Mouse (Mus musculus) v-Abl transformed pro-B cells (cell line): ENCODE data around the gene Gm17455.

Experiments used
- in situ Hi-C, 2 experiments: fragments of 400-800 bp; cut with MboI; formaldehyde crosslinking; loops; one replicate each; pipeline ENCODE4 v1.15.1; 2025; ENCODE audit not compliant: unreplicated experiment in 2 of 2

Gm17455 gene

GRCm38 (mm10) chr10:60400507-60401295, 1.2 kb downstream of the Gm17455 start:
- in situ Hi-C loops = loop anchor here in 1 of 2 experiments (10.0 kb wide), 1 partner anchor 654 kb away; no protein-coding TSS in a partner anchor

GRCm38 (mm10) chr10:60405460-60406177, 6.1 kb downstream of the Gm17455 start:
- in situ Hi-C loops = loop anchor here (5.0 to 10.0 kb wide), 3 partner anchors 352 to 649 kb away; no protein-coding TSS in a partner anchor

- in situ Hi-C loops = loop anchor here (5.0 to 10.0 kb wide), 3 partner anchors 349 to 647 kb away; no protein-coding TSS in a partner anchor
Observed at GRCm38 (mm10) chr10:60407831-60408230, 8.3 kb downstream of the Gm17455 start.

- in situ Hi-C loops = loop anchor here (5.0 kb wide), 3 partner anchors 111 to 346 kb away; partner anchors contain the start of gene Cdh23 (in 2 of the 2)
Observed at GRCm38 (mm10) chr10:60411794-60412193, 12.3 kb downstream of the Gm17455 start.

GRCm38 (mm10) chr10:60413756-60414155, 14.2 kb downstream of the Gm17455 start:
- in situ Hi-C loops = loop anchor here (5.0 kb wide), 3 partner anchors 109 to 344 kb away; partner anchors contain the start of gene Cdh23 (in 2 of the 2)

GRCm38 (mm10) chr10:60417041-60417440, 17.5 kb downstream of the Gm17455 start:
- in situ Hi-C loops = no loop called here

- in situ Hi-C loops = no loop called here
Observed at GRCm38 (mm10) chr10:60418137-60418536, 18.6 kb downstream of the Gm17455 start.

- in situ Hi-C loops = no loop called here
Observed at GRCm38 (mm10) chr10:60419624-60420023, 20.1 kb downstream of the Gm17455 start.

- in situ Hi-C loops = no loop called here
Observed at GRCm38 (mm10) chr10:60422756-60423155, 23.2 kb downstream of the Gm17455 start.

GRCm38 (mm10) chr10:60430001-60430400, 30.5 kb downstream of the Gm17455 start:
- in situ Hi-C loops = no loop called here

GRCm38 (mm10) chr10:60430591-60430990, 31.1 kb downstream of the Gm17455 start:
- in situ Hi-C loops = no loop called here

- in situ Hi-C loops = no loop called here
Observed at GRCm38 (mm10) chr10:60432679-60433078, 33.2 kb downstream of the Gm17455 start.

- in situ Hi-C loops = no loop called here
Observed at GRCm38 (mm10) chr10:60442321-60442720, 42.8 kb downstream of the Gm17455 start.

- in situ Hi-C loops = no loop called here
Observed at GRCm38 (mm10) chr10:60443078-60443477, 43.6 kb downstream of the Gm17455 start.

GRCm38 (mm10) chr10:60445031-60445593, 45.6 kb downstream of the Gm17455 start:
- in situ Hi-C loops = no loop called here

- in situ Hi-C loops = no loop called here
Observed at GRCm38 (mm10) chr10:60447186-60447585, 47.7 kb downstream of the Gm17455 start.
